Mouse (Mus musculus) Patski (cell line): ENCODE measurements around the gene Tmod1. TPM values are rescaled to one million over a fixed set of nuclear protein-coding genes. Genes with fewer than 3 reads are reported as not detected.

Experiments used
- ATAC-seq: fragments of 100-300 bp; one replicate; pipeline ENCODE4 v1.8.0; 2021
- CTCF ChIA-PET: fragments of 350-600 bp; sonication (Branson Sonifier 250); formaldehyde crosslinking; loops from one replicate; lab custom pipeline; 2022; ENCODE audit warnings: inconsistent platforms; lab: Charles Lee
- POLR2A ChIA-PET: fragments of 350-600 bp; sonication (Branson Sonifier 250); formaldehyde crosslinking; loops from one replicate; lab custom pipeline; 2022; ENCODE audit warnings: antibody characterized with exemption, inconsistent platforms; lab: Charles Lee
- DNase-seq: peaks from one replicate; pipeline ENCODE4 v3.0.0-alpha.2; 2011; ENCODE audit warnings: low read depth, low spot score
- H3K27me3 ChIP-seq: fragments of 371-371 bp; one replicate; pipeline ENCODE4 v1.5.1; 2021
- CTCF ChIP-seq: fragments of 100-300 bp; IDR thresholded peaks from one replicate; pipeline ENCODE4 v1.5.1; 2021
- in situ Hi-C: fragments of 300-500 bp; cut with MboI; formaldehyde crosslinking; loops from 3 replicates; pipeline ENCODE4 v1.11.1; 2018; ENCODE audit warnings: low pct_unique_long_range_greater_than_20kb, mixed read lengths
- polyA plus RNA-seq: library from polyadenylated mRNA; unstranded; gene quantifications from one replicate; pipeline ENCODE4 v1.2.3, GENCODE M21; 2021

Tmod1 gene
- polyA plus RNA-seq, 1 experiment from 2014 or later = 14.7 TPM

DNA sequence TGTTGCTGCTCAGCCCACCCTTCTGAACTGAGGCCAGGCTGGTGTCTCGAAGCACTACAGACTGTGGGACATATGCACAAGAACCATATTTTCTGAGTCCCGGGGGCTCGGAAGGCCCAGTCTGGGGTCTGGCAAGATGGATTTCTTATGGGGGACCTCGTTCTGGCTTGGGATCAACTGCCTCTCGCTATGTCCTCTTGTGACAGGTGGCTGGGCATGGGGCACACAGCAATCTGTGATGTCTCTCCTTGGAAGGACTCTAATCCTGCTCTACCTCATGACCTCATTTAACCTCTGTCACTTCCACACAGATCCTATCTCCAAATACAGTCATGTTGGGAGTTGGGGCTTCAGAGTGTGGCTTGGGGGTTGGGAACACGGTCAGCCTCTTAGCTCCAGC lies 33.9 kb downstream of the Tmod1 start:
- ChIA-PET POLR2A (no interaction called here), CTCF (no interaction called here)
- H3K27me3 ChIP-seq = no peaks in the 10 kb centered on the region
- no peak for DNase-seq
- in situ Hi-C loops = no loop called here
- TF ChIP-seq CTCF = no peak
- no peak for ATAC-seq

DNA sequence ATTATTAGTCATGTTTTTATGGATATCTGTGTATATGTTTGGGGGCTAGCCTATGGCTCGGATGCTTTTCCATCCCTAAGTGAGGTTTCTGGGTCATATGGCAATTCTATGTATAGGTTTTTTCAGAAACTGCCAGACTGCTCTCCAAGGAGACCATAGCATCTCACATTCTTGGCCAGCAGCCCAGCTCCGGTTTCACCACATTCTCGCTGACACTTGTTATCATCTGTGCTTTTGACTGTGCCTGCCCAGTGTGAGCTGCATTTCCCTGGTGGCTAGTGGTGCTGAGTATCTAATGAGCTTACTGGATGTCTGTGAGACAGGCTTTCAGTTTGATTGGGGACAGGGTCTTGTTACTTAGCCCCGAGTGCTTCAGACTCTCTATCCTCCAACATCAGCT lies 35.0 kb downstream of the Tmod1 start:
- POLR2A ChIA-PET = no interaction called here
- ATAC-seq = no peak
- TF ChIP-seq CTCF = no peak
- CTCF ChIA-PET = no interaction called here
- in situ Hi-C loops = no loop called here
- no peaks in the 10 kb centered on the region for H3K27me3 ChIP-seq
- DNase-seq = no peak

DNA sequence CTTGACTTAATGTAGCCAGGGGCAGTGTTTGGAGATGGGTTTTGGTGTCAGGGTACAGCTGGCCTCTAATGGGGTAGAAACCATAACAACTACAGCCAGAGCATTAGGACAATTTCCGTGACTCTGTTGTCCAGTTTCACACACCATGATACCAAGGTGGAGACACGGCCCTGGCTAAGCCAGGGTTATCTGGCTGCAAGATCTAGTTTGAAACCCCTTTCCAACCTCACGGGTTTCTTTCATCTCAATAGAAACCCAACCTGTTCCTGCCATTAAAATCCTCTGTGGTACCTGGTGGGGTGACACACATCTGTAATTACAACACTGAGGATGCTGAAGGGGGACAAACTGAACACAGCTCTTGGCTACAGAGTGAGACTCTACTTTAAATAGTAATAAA lies 36.9 kb downstream of the Tmod1 start:
- no peak for TF ChIP-seq CTCF

DNA sequence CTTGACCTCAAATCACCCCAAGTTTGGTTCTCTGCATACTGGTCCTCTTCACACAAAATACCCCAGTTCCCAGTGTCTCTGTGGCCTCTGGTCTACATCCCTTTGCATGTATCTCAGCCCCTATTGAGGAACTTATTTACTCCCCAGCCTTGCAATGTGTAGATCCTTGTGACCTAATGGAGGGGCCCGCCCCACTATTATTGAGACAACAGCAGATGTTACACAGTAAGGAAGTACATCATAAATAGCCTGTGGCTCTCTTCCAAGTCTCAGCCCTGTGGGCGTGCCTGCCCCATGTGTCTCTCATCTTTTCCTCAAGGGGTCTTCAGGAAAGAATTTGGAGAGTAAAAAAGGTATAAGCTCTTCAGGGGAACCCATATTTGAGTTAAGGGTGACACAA lies 38.2 kb downstream of the Tmod1 start:
- in situ Hi-C loops = no loop called here
- TF ChIP-seq CTCF = no peak
- ChIA-PET POLR2A (no interaction called here), CTCF (no interaction called here)
- no peaks in the 10 kb centered on the region for H3K27me3 ChIP-seq
- no peak for ATAC-seq
- no peak for DNase-seq

More for the DNA sequence above, 36.9 kb downstream of the Tmod1 start:
- DNase-seq (no peak), ATAC-seq (no peak)
- CTCF ChIA-PET = interaction anchor here (0.8 to 1.5 kb wide), 2 partner anchors 55 to 104 kb away, joined by 3 read pairs; no protein-coding TSS in a partner anchor
- POLR2A ChIA-PET = no interaction called here
- no peaks in the 10 kb centered on the region for H3K27me3 ChIP-seq
- in situ Hi-C loops = no loop called here

DNA sequence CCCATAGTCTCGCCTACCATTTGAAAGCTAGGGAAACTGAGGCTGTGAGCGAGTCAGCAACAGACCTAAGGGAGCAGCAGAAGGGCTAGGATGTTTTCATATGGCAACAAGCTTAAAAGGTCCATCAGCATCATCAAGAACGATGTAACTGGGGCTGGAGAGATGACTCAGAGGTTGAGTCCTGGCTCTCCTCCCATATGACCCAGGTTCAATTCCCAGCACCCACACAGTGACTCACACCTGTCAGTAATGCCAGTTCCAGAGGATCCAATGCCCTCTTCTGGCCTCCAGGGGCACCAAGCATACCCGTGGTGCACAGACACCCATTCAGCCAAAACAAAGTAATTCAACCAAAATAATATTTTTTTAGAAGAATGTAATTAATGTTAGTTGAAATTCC lies 41.5 kb downstream of the Tmod1 start:
- in situ Hi-C loops = no loop called here
- ChIA-PET CTCF (no interaction called here), POLR2A (no interaction called here)
- no peaks in the 10 kb centered on the region for H3K27me3 ChIP-seq
- ATAC-seq (no peak), DNase-seq (no peak)
- no peak for TF ChIP-seq CTCF

DNA sequence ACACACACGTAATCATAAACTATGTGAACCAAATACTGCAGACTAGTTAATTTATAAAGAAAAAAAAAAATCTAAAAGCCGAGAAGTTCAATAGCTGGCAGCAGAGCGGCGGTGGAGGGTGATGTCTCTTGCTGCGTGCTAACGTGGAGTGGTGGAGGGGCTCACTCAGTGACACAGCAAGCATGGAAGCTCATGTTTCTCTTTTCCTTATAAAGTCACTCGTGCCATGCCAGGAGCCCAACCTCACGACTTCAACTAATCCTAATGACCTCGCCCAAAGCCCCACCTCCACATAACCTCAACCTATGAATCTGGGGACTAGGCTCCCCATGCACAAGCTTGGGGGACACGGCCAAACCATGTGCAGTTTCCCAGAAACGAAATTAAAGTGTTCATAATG lies 43.8 kb downstream of the Tmod1 start:
- POLR2A ChIA-PET = no interaction called here
- CTCF ChIA-PET = no interaction called here
- in situ Hi-C loops = no loop called here
- ATAC-seq (no peak), DNase-seq (no peak)
- no peak for TF ChIP-seq CTCF
- H3K27me3 ChIP-seq = no peaks in the 10 kb centered on the region

DNA sequence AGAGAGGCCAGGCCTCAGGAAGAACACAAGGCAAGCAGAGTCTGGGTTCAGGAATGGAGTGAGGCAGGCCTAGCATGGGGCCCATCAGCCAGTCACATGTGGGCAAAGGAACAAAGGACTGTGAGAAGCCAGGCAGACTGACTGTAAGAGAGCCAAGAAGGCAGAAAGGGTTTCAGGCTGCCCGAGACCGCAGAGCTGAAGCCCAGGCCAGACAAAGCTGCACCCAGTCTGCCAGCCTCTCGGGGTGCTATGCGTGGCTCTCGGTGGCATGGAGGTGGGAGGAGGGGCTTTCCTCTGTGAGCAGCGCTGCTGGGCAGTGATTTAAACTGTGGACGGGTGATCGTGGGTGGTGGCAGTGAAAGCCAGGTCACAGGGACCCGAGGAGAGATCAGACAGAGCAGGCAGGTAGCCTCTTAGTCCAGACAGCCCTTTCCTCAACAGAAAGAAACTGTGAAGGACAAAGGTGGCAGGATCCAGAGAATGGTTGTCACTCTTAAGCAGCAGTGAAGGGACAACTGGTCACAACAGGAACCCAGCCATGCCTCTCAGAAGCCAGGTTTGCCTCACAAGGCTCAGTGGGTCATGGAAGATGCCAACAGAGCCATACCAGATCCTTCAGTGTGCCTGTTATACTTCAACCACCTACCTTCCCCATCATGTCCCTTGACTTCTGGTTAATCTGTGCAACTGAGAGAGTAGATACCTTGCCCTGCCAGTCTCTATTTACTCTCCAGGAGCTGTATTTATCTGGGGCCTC lies 45.9 kb downstream of the Tmod1 start:
- in situ Hi-C loops = no loop called here
- POLR2A ChIA-PET = no interaction called here
- DNase-seq (no peak), ATAC-seq (no peak)
- no peaks in the 10 kb centered on the region for H3K27me3 ChIP-seq
- CTCF ChIA-PET = no interaction called here
- no peak for TF ChIP-seq CTCF

DNA sequence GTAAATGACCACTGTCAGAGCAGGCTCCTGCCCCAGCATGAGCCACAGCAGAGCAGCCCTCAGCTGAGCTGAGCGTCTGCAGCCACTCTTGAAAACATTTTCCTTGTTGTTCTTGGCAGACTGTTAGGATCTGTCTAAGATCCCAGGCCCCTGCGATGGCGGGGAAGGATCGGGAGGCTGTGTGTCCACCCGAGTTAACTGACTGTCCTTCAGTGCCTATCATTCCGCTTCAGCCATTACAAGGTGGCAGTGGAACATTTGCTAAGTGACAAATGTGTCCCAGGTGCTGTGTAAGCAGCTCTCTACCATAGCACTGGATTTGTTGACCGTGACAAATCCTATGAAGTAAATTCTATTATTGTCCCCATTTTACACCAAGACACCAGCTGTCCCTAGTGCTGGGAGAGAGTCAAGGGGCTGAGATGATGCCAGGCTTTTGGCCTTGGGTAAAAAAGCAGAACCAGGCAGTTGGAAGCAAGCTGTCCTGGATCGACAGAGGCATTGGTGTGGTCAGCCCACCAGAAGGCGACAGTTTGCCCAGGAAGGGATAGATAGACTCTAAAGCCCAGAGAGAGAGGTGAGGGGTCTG lies 46.6 kb downstream of the Tmod1 start:
- TF ChIP-seq CTCF = no peak
- ATAC-seq = no peak
- H3K27me3 ChIP-seq = no peaks in the 10 kb centered on the region
- POLR2A ChIA-PET = no interaction called here
- DNase-seq = no peak
- in situ Hi-C loops = no loop called here
- CTCF ChIA-PET = no interaction called here

DNA sequence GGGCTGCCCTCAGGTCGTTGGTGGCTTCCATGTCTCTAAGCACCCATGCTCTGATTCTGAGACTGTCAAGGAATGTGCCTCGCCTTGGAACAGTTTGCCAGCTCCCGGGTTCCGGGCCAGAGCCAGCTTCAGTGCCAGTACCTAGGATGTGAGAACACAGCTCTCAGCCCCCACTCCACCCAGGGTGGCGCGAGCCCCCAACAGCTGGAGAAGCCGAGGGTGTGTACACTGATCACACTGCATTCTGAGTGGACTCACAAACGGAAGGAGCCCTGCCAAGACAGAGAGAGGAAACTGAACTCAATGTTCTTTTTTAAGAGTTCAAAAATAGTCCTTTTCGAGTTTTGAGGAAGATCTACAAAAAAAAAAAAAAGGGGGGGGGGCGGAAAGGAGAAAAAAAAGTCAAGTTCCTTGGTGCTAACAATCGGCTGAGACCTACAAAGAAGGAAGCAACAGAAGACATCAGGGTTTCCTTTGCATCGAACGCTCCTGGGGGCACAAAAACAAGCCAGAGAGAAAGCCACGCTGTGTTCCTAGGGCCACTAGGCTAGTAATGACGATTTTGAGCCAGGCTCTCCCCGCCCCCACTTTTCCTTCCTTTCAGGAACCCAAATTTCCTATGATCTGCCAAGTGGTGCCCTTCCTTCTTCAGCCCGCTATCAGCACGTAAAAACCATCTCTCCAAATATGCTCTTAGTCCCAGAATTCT lies 48.1 kb downstream of the Tmod1 start:
- no peaks in the 10 kb centered on the region for H3K27me3 ChIP-seq
- in situ Hi-C loops = no loop called here
- TF ChIP-seq CTCF = no peak
- ChIA-PET POLR2A (no interaction called here), CTCF (no interaction called here)
- ATAC-seq = no peak
- DNase-seq = no peak

DNA sequence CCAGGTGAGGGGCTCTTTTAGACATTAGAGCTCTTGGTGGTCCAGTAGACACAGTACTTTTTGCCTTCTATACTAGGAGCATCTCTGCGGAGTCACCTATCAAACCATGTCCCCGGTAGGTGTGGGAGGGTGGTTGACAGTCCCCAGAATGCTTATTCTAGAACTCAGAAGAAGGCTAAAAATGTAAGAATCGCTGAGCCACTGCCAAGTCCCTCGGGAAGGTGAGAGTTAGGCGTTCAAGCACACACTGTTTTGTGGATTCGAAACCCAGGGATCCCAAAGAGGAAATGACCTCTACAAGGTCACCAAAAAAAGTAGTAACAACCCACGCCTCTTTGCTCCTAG lies 48.7 kb downstream of the Tmod1 start:
- no peaks in the 10 kb centered on the region for H3K27me3 ChIP-seq
- ATAC-seq (no peak), DNase-seq (no peak)
- POLR2A ChIA-PET = no interaction called here
- in situ Hi-C loops = no loop called here
- no peak for TF ChIP-seq CTCF
- CTCF ChIA-PET = no interaction called here

DNA sequence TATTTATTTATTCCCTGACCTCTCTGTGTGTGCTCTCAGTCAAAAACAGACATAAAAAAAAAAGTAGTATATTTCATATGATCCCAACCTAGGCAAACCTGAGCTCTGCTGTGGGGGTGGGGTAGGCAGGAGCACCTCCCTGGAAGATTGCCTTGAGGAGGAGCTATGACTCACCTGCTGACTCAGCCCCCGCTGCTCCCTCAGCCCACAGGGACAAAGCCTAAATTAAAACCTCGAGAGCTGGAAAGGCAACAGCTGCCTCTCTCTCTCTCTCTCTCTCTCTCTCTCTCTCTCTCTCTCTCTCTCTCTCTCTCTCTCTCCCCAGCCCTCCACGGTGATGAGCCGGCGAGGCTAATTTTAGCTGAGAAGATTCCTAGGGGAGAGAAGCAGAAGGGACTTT lies 49.1 kb downstream of the Tmod1 start:
- no peak for TF ChIP-seq CTCF
- DNase-seq = no peak
- CTCF ChIA-PET = no interaction called here
- in situ Hi-C loops = no loop called here
- H3K27me3 ChIP-seq = no peaks in the 10 kb centered on the region
- POLR2A ChIA-PET = no interaction called here
- ATAC-seq = no peak
